Mouse (Mus musculus) neutrophil, adult 59 days (primary cell): Measurements from ENCODE around the gene Olfr1220. TPM values are rescaled to one million over a fixed set of nuclear protein-coding genes. Genes with fewer than 3 reads are reported as not detected.

Source experiments
- total RNA-seq, 2 experiments: library from RNA; stranded (reverse); gene quantifications; 1 replicate in 1 of 2; 2 replicates in 1 of 2; pipeline ENCODE4 v1.2.4; 2023

Gene Olfr1220
- not detected for total RNA-seq

GRCm38 (mm10) chr2:89106735-89107134, at the start of gene Olfr1220:
Gene Olfr1220 (minus strand): TSS chr2:89106835.

DNA sequence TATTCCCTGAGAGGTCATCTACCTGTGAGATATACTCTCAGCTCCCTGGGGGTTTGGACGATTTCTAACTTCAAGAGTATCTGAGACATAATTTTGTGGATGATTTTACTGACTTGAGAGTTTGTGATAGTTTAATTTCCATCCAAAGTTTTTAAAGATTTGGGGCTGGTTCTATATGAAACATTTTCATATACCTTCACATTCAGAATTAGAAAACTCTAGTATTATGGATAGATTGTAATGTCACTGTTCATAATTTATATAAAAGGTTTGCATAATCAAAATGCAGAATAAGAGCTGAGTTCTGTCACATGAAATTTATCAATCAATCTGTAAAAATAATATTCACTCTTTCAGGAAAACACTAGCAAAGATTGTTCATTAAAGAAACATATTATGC, 44.8 kb upstream of the Olfr1220 start, which contains the start of gene Olfr1223:
Olfr1223 (minus strand) TSS at position 101 of the 400 bp plus-strand sequence.

GRCm38 (mm10) chr2:89132954-89133353, 26.3 kb upstream of the Olfr1220 start, which contains the start of gene Olfr1222:
Gene Olfr1222 (minus strand): TSS chr2:89133054.

GRCm38 (mm10) chr2:89117183-89117582, 10.5 kb upstream of the Olfr1220 start, which contains the start of gene Olfr1221:
Gene Olfr1221 (minus strand): TSS chr2:89117283.

DNA sequence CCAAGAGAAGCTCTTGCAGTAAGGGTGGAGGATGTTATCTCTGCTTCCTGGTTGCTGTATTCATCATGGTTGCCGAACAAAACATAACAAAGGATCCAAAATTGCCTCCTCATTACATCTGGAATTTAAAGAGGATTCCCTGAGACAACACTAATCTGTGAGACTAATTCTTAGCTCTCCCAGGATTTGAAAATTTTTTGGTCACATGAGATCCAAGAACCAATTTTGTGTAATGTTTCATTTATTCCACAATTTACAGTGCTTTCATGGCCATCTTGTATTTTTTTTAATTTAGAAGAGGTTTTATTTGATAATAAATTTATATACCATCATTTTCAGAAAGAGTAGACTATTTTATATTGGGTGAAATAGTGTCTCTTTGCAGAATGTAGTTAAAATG, 23.2 kb downstream of the Olfr1220 start, which contains the start of gene Olfr1219:
Olfr1219 (minus strand) TSS at position 101 of the 400 bp plus-strand sequence.

DNA sequence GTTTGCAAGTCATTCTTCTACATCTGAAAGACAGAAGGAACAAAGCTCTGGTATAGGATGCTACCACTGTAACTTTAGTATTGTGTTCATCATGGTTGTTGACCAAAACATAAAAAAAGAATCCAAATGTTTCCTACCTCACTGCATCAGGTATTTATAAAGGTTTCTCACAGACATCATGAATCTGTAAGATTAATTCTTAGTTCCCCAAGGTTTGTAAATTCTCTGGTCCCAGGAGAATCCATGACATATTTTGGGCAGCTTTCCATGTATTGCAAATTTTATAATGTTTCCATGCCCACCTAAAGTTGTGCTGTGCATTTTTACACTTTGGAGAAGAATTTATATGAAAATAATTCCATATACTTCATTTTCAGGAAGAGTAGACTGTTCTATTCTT, 45.5 kb downstream of the Olfr1220 start, which contains the start of gene Olfr1218:
Olfr1218 (minus strand) TSS at position 101 of the 400 bp plus-strand sequence.

Other genes with a start within 250 kb of the Olfr1220 start
- gene Olfr1206, start 243.6 kb downstream of the Olfr1220 start, total RNA-seq: not detected
- gene Olfr1208, start 204.5 kb downstream of the Olfr1220 start, total RNA-seq: not detected
- gene Olfr1209, start 191.7 kb downstream of the Olfr1220 start, total RNA-seq: not detected
- gene Olfr1211, start 168.7 kb downstream of the Olfr1220 start, total RNA-seq: not detected
- gene Olfr1212, start 152.9 kb downstream of the Olfr1220 start, total RNA-seq: not detected
- not detected for gene Gm13762, start 126.6 kb downstream of the Olfr1220 start, total RNA-seq
- gene Olfr1214, start 114.2 kb downstream of the Olfr1220 start, total RNA-seq: not detected
- not detected for gene Olfr1215, start 99.9 kb downstream of the Olfr1220 start, total RNA-seq
- gene Olfr1216, start 88.5 kb downstream of the Olfr1220 start, total RNA-seq: not detected
- gene Olfr1217, start 74.8 kb downstream of the Olfr1220 start, total RNA-seq: not detected
- not detected for gene Olfr1218, start 45.6 kb downstream of the Olfr1220 start, total RNA-seq
- not detected for gene Olfr1219, start 23.3 kb downstream of the Olfr1220 start, total RNA-seq
- not detected for gene Olfr1221, start 10.4 kb upstream of the Olfr1220 start, total RNA-seq
- gene Olfr1222, start 26.2 kb upstream of the Olfr1220 start, total RNA-seq: not detected
- not detected for gene Olfr1223, start 44.7 kb upstream of the Olfr1220 start, total RNA-seq
- gene Olfr1224-ps1, start 57.3 kb upstream of the Olfr1220 start, total RNA-seq: not detected
- gene Olfr1225, start 67.8 kb upstream of the Olfr1220 start, total RNA-seq: not detected
- gene Olfr1226, start 93.2 kb upstream of the Olfr1220 start, total RNA-seq: not detected
- gene Olfr1228, start 147.2 kb upstream of the Olfr1220 start, total RNA-seq: not detected
- not detected for gene Olfr1229, start 181.2 kb upstream of the Olfr1220 start, total RNA-seq
- gene Olfr1230, start 190.4 kb upstream of the Olfr1220 start, total RNA-seq: not detected
- gene Olfr1231, start 200.2 kb upstream of the Olfr1220 start, total RNA-seq: not detected
- not detected for gene Olfr1232, start 222.8 kb upstream of the Olfr1220 start, total RNA-seq
- gene Olfr1233, start 235.6 kb upstream of the Olfr1220 start, total RNA-seq: not detected